Mouse (Mus musculus) WW6 (cell line): ENCODE data around the gene Khdc4.
A peak's percentile ranks its signal among the peaks of the same experiment; 100 is the strongest.

ENCODE experiments used
- DNase-seq: peaks from one replicate; pipeline ENCODE4 v3.0.0-alpha.2; 2013; ENCODE audit warnings: low read depth, low spot score

Gene Khdc4

DNA sequence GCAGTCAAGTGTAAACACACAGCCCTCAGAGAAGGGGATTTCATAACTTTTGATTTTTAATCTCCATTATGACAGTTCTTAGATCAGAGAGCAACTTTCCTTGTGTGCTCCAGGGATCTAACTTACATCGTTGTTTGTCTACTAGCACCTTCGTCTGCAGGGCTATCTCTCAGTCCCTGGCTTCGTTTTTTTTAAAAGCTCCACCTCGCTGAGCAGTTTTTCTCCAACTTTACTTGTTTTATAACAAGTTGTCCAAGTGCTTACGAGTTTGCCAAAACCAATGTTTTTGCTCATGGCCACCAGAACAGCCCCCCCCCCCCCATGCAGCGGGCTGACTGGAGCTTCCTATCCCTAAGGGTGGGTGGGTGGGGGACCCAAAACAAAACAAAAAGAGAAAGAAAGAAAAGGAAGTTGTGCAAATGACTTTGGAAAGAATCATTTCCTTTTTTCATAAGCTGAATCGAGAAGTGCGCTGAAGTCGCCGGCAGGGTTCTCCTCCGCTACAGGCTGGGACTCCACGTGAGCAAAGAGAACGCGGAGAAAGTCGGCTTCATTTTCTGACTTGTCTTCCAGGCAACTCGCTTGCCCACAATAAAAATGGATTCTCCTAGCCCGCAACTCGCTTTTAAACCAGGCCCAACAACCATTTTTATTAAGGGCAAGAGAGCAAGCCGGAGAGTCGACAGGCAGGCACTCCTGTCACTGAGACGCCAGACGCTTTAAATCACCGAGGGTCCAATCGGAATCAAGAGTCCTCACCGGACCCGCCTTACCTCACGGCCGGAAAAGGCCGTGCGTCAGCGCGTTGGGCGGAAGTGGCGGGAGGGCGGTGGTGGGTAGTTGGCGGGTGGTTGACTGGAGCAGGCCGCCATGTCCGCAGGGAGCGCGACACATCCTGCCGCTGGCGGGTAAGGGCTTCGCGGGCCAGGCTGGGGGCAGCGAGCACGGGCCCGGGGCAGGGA, at the start of gene Khdc4:
Gene Khdc4, plus strand, starts transcription at position 824 of the 962 bp plus-strand sequence.
- peak; percentile 94 for DNase-seq

DNA sequence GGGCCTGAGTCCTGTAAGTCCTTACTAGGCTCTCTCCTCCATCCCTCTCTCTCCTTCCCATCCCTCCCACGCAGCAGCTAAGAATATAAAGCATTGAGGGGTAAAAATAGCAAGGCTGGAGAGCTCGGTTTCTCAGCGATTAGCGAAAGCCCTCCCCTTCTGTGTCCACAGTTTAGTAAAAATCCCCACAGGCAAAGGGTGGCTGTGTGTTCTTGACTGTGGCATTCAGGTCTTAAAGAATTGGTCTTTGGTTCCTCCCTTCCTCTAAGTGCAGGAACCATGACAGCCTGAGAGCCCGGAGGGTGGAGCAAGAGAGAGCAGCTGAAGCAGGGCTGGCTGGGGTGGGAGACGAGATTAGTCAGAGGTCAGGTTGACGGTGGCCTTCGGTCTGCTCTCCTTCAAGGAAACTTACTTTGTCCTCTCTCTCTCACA, 49.0 kb upstream of the Khdc4 start:
- DNase-seq, result no peak

DNA sequence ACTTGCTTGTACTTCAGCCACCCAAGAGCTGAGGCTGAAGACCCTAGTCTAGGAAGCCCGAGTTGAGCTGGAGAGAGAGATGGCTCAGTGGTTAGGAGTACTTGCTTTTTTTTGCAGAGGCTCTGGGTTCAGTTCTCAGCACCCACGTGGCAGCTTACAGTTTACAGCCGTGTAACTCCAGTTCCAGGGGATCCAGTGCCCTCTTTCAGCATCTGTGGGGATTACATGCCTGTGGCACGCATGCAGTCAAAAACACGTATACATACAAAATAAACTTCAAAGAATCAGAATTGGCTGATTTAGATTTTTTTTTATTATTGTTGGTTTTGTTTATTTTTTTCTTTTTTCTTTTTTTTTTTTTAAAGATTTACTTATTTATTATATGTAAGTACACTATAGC, 48.5 kb upstream of the Khdc4 start:
- DNase-seq, result no peak

DNA sequence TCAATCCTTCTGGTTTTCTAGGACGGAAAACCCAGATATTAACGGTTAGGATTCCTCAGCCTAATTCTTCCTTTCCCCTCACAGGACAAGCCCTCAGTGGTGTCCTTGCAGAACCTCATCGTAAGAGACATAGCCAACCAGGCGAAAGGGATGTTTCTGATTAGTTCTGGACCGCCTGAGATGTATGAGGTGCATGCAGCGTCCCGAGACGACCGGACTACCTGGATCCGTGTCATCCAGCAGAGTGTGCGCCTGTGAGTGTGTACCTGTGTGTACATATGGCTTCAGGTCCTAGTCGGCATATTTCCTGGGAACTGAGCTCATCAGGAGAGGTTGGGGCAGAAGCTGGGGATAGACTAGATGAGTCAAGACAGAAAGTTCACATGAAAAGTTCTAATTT, 46.4 kb upstream of the Khdc4 start:
- DNase-seq, result no peak

DNA sequence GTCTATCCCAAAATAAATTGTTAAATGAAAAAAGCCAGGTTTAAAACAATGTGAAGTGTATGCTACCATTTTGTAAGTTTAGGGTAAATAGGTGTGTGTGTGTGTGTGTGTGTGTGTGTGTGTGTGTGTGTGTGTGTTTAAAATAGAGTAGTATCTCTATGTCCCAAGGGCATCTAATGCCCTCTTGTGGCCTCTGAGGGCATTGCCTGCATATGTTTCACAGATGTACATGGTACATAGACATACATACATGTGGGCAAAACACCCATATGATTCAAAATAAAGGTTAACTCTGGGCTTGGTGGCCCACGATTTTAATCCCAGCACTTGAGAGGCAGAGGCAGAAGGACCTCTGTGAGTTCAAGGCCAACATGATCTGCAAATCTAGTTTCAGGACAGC, 44.9 kb upstream of the Khdc4 start:
- no peak for DNase-seq

DNA sequence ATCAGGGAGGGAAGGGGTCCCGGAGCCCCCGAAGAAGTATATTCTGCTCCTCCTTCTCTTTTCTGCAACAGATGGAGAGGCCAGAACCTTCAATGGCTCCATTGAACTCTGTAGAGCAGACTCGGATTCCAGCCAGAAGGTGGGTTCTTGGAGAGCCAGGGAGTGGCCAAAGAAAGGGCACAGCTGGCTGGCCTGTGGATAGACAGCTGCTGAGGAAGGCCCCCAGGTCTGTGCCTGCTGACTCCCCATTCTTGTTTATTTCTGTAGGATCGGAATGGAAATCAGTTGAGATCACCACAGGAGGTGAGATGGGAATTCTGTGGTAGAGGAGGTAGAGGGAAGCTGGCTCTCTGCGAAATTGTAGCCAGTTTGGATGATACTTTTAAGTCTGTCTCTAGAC, 42.5 kb upstream of the Khdc4 start:
- no peak for DNase-seq

DNA sequence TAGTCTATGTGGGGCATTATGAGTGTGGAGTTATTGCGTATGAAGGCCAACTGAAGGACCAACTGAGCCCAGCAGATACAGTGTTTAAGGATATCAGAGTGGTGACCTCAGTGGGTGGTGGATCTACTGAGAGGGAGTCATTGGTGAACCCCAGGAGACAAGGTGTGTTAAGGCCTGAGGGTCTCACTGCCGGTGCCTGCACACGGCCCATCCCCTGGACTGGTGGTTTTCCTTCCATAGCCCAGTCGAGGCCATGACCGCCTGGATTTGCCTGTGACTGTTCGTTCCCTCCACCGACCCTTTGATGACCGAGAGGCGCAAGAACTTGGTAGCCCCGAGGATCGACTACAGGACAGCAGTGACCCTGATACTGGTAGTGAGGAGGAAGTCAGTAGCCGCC, 39.7 kb upstream of the Khdc4 start:
- no peak for DNase-seq

DNA sequence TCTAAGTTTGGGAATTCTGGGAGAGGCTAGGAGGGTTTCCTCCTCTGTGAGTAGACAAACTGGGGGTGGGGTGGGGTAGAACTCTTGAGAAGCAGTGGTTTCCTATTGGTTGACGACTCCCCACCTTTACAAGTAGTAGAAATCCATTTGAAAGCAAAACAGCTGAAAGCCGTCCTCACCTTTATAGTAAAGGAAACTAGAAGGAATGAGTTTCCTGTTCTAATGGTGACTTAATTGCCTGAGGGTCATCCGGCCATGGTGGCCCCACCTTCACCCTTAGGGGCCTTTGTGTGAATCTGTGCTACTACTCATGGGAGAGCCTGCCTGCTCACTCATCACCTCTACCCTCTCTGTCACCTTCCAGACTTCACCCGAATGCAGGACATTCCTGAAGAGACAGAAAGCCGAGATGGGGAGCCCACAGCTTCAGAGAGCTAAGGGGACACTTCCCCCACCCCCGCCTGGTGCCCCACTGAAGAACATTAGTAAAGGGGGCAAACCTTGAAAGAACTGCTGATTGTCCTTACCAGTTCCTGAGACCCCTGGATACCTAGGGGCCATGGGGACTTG, 39.1 kb upstream of the Khdc4 start:
- peak; percentile 46 for DNase-seq

DNA sequence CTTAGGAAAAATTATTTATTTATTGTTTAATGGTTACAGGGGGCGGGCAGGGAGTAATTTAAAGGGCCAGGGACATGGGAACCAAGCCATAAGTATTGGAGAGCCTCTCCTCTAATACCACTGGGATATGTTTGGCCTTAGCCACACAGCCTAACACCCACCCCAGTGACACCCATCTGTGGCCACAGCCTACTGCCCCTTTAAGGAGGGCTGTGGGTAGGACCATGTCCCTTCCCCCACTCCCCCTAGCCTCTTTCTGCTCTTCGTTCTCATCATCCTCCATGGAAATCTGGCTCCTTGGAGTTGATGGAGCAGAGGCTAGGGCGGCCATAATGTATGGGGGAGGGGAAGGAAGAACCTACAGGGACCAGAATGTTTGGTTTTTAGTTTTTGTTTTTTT, 38.5 kb upstream of the Khdc4 start:
- no peak for DNase-seq

DNA sequence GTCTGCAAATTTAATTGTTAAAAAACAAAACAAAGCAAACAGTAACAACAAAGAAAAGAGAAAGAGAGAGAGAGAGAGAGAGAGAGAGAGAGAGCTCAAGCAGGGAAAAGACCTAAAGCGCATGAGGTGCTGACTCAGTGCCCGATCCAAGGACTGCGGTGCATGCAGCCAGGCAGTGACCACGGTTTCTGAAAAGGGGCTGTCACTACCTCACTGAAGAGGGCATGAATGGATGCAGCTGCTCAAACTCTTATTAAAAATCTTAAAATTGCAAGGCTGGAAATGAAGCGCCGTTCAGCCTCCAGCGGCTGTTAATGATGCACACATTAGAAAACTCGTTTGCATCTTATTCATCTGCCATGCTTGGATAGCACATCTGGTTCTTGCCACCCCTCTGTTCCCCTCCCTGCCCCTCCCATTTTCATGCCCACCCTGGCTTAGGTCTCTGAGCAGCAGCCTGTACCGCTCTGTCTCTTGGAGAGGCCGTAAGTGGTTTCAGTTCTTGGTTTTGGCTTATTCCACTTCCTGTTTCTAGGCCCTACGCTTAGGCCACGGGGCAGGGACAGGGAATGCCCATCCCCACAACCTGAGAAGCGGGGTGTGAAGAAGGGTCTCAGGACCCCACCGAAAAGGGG, 37.7 kb upstream of the Khdc4 start:
- DNase-seq, result no peak

DNA sequence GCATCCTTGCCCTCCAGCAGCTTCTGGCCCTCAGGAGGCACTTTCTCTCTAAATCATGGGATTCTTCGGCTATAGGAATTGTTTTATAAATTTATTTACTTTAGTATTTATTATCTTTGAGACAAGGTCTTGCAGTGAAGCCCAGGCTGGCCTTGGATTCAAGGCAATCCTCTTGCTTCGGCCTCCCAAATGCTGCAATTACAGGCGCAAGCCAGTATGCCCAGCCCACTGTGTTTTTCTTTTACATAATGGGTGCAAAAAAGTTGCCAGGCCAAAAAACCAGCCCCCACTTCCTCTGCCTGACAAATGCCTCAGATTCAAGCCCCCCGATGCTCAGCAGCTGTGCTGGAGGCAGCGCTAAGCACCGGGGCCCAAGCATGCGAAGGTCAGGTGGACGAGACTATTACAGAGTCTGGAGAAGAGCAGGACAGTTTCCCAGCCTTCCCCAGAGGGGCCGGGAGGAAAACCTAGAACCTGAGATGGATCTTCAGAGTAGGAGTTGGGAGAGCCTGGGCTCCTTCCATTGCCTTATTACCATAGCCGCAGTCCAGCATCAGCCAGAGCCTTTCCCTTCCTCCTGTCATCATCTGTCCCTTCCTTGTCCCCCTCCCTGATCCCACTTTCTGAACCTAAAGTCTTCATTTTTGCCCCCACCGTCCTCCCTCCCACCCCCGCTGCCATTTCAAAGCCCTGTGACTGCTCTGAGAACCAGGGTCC, 37.0 kb upstream of the Khdc4 start:
- DNase-seq, result no peak

DNA sequence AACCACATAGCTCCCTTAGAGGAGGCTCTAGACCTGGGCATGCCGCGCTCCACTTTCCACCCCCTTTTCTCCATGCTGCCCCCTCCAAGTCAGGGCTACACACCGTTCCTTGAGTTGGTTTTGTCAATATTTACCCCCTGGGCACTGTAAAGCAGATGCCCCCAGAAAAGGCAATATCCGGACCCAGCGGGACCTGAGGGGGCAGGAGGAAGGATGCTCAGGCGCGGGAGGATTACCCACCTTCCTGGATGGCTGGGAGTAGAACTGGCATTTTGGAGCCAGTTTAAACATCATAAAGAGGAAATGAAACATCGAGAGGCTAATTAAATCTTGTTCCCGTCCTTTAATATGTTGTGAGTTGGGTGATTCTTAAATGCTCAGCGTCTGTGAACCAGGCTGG, 36.4 kb upstream of the Khdc4 start:
- DNase-seq, result no peak

DNA sequence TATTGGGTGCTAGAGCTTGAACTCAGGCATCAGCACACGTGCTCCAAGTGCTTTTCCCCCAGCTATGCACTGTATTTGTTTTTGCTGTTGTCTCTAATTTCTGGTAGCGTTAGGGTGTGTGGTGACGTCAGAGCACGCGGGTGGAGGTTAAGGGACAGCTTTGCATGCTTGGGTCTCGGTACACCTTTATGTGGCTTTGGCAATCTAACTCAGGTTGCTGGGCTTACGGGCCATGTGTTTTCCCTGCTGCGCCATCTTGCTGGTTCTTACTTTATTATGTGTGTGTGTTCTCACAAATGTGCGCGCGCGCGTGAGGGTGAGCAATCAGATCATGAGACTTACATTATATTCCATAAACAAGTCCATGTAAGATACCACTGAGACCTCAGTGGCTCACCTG, 35.6 kb upstream of the Khdc4 start:
- DNase-seq, result no peak

DNA sequence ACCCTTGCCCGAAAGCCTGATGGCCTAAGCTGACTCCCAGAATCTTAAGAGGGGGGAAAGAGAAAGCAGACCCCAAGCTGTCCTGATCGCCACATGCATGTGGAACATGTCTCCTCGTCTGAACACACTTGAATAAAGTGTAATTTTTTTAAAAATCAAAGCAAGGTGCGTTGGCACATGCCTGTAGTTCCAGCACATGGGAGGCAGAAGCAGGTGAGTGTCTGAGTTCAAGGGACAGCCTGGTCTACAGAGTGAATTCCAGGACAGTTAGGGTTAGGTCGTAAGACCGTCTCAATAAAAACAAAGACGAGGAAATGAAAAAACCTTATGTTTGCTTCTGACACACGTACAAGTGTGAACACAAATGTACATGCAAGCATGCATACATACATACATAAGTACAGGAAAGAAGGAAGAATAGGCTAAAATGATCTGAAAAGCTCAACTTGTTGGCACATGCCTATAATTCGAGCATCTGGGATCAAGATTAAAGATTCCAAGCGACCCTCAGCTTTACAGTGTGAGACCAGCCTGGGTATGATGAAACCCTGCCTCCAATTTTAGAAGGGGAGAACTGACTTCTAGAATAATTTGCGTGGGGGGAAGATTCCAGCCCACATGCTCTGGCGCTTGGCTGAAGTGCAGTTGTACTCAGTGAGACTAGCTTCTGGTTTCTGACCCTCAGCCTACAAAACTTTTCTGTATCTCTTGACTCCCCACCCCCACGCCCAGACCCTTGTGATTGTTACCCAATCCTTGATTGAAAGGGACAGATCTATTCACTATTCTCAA, 34.7 kb upstream of the Khdc4 start:
- no peak for DNase-seq

DNA sequence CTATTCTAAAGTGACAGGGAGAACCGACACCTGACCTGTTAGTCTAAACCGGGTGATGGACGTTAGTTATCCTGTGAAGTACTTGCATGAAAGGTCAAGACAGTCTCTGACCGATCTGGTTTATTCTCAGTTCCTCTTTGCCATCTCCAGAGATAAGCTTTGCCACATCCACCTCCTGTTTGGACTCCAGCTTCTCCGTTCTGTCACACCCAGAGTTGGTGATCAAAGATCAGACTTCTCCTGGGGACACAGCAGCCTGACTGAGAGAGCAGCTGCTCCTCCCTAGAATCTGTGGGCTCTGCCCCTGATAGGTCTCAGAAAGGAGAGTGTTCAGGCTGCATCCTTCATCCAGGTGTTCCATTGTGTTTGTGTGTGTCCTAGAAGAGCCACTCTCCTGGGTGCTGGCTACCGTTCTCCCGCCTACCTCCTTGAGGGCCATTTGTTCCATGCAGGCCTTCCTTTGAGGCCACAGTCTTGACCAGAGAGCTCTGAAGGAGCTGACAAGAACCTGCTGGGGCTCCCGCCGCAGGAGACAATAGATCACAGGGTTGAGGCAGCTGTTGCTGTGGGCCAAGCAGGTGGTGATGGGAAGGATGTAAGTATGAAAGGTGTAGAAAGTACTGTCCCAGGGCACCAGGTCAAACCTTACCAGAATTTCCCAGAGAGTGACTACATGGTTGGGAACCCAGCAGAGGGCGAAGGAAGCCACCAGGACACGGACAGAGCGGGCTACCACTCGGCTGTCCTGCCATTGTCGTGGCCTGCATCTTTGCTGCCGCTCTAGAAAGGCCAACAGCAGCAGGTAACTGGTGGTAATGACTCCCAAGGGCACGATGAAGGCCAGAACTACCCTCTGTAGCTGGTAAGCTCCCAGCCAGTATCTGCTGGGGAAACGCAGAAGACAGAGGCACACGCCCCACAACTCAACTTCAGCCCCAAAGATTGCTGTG, 33.7 kb upstream of the Khdc4 start:
- DNase-seq, result no peak

DNA sequence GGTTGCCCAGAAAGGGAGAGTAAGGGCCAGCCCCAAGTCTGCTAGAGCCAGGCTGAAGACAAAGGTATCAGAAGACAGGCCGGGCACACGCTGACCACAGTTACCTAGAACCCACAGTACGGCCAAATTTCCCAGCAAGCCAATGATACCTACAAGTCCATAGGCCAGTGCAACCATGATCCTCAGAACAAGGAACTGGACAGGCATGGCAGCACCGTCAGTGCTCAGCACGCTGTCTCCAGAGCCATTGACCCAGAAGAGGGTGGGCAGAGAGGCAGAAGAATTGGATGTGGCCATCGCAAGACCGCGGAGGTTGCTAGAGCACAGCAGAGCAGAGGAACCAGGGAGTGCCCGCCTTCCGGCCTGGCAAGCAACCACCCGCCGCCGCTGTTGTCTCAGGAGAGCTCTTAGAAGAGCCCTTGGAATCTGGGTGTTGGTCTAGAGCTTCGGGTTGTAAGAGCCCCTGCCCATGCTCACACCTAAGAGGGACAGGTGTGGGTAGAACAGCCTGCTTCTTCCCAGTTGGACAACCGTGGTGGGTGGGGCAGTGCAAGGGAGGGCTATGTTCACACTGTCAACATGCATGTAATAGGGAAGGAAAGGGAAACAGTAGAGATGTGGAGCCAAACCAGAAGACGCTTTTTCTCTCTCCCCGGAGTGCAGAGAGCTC, 32.6 kb upstream of the Khdc4 start, which contains the start of gene Rxfp4:
Gene Rxfp4, minus strand, starts transcription at position 297 of the 670 bp plus-strand sequence.
- DNase-seq, result no peak

DNA sequence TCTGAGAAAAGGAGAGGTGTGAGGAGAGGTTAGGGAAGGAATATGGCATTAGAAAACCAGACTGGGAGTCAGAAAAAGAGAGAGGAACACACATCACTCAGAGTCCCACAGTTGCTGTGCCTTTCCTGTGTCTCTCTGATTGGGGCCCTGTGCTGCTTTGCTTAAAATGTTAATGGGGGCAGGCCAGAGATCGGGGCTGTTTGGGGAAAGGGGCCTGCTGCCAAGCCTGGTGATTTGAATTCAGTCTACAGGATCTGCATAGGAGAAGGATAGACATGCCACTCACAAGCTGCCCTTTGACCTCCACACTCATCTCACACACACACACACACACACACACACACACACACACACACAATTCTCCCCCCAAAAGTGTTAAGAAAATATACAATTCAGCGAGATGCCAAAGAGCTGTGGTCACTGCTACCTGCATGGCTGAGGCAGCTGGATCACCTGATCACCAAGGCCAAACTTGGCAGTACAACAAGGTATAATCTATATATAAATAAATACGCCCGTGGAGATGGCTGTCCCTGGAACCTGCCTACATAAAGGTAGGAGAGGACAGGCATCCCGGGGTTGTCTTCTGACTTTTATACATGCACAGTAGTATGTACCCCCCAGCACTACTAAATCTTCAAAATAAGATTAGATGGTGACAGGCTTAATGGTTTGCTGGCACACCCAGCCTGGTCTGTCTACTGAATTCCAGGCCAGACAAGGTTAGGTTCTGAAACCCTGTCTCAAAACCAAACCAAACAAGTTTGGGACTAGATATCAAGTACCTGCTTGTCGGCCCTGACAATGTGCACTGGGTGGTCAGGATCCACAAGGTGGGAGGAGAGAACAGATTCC, 31.9 kb upstream of the Khdc4 start:
- DNase-seq, result no peak

DNA sequence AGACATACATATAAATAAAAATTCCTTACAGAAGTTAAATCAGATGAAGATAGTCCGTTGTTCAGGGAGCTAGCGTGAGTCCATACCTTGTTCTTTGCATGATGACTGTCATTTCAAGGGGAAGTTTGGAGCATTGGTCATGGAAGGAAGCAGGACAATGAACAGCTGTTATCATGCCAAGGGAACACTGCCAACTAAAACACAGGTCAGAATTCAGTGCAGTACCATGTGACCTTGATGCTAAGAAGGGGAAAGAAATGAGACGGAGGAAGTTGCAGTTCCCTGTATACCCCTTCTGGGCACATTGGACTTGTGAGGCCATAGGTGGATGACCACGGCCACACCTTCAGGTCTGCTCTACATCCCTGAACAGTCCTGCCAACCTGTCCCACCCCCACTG, 31.0 kb upstream of the Khdc4 start:
- DNase-seq, result no peak
